Mouse (Mus musculus) megakaryocyte progenitor cell, adult 5-6 weeks (primary cell): ENCODE results near the gene Tmem163. TPM values are rescaled to one million over a fixed set of nuclear protein-coding genes. Genes with fewer than 3 reads are reported as not detected.

Experiments
- ATAC-seq: replicated peaks from 2 replicates; pipeline ENCODE4 v1.8.0; 2016; ENCODE audit warnings: mild to moderate bottlenecking, moderate TSS enrichment, inconsistent platforms; ENCODE audit not compliant: poor library complexity
- total RNA-seq, 2 experiments: library from RNA; stranded (forward) in 1 of 2; stranded (reverse) in 1 of 2; fragments of 157-497, 149-512 nt in 1 of 2; fragments of 200-1000 nt in 1 of 2; gene quantifications; 2 replicates each; pipeline versions ENCODE4 v1.2.3 to v1.2.4; 2015 to 2017

The Tmem163 gene
- total RNA-seq, 2 experiments from 2014 or later = not detected

GRCm38 (mm10) chr1:127442880-127443877 is 236.2 kb downstream of the Tmem163 start:
- ATAC-seq = no peak

- ATAC-seq = no peak
Measured at GRCm38 (mm10) chr1:127441736-127442135, 237.6 kb downstream of the Tmem163 start.

GRCm38 (mm10) chr1:127441007-127441406 is 238.3 kb downstream of the Tmem163 start:
- ATAC-seq = no peak

GRCm38 (mm10) chr1:127439452-127439891 is 239.9 kb downstream of the Tmem163 start:
- no peak for ATAC-seq

GRCm38 (mm10) chr1:127437091-127437490 is 242.3 kb downstream of the Tmem163 start:
- no peak for ATAC-seq

Other genes starting within 250 kb of the Tmem163 start
- 0.64 and 2.4 TPM in 2 replicates for gene Acmsd, start 49.9 kb upstream of the Tmem163 start, total RNA-seq (2015)
- 1.4 and 1.8 TPM in 2 replicates for gene Acmsd, start 49.9 kb upstream of the Tmem163 start, total RNA-seq (2017)
- 30.7 and 32.9 TPM in 2 replicates for gene Ccnt2, start 94.6 kb upstream of the Tmem163 start, total RNA-seq (2015)
- gene Ccnt2, start 94.6 kb upstream of the Tmem163 start, total RNA-seq (2017) = 36.4 and 48.2 TPM in 2 replicates
- gene Map3k19, start 175.5 kb upstream of the Tmem163 start, total RNA-seq (2015) = 0.32 and 0.35 TPM in 2 replicates
- gene Map3k19, start 175.5 kb upstream of the Tmem163 start, total RNA-seq (2017) = 0.10 TPM in 1 of 2 replicates, not detected in the other
- 14.1 and 16.1 TPM in 2 replicates for gene Rab3gap1, start 189.2 kb upstream of the Tmem163 start, total RNA-seq (2015)
- 40.3 and 47.3 TPM in 2 replicates for gene Rab3gap1, start 189.2 kb upstream of the Tmem163 start, total RNA-seq (2017)